Mouse (Mus musculus): Measurements from ENCODE around the gene Dlx2.

The Dlx2 gene

DNA sequence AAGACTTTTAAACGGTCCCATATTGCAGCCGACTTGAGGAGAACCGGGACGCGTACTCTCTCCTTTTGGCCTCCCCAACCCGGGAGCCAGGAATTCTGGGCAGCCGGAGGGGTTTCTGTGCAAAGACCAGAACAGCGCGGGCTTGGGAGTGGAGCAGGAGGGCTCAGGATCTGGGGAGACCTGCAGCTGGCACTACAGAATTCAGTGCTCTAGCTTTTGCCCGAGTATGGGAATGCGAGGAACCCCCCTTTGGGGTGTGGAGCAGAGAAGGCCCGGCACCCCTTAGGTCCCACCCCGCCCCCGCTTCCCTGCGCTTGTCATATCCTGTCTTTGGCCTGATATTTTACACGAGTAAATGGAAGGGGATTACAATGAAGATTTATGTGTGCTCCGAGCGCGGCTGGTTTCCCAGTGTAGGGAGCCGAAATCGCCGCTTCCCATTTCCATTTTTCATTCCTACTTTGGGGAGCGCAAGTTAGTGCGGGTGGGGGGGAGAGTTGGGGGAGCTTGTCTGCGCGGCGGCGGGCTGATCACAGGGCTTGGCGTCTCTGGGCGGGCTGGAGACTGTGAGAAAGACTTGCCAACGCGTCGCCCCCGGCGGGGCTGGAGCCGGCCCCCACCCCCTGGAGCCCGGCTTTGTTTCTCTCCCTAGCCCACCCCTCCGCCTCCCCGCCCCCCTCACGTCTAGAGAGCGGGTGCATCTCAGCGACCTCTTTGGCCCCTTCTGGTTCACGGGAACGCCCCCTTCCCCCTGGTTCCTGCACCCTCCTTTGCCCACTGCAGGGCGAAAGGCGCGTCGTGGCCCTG, 5.7 kb downstream of the Dlx2 start:
- 2% methylated on average over 48 of the region's 48 CpGs for WGBS

DNA sequence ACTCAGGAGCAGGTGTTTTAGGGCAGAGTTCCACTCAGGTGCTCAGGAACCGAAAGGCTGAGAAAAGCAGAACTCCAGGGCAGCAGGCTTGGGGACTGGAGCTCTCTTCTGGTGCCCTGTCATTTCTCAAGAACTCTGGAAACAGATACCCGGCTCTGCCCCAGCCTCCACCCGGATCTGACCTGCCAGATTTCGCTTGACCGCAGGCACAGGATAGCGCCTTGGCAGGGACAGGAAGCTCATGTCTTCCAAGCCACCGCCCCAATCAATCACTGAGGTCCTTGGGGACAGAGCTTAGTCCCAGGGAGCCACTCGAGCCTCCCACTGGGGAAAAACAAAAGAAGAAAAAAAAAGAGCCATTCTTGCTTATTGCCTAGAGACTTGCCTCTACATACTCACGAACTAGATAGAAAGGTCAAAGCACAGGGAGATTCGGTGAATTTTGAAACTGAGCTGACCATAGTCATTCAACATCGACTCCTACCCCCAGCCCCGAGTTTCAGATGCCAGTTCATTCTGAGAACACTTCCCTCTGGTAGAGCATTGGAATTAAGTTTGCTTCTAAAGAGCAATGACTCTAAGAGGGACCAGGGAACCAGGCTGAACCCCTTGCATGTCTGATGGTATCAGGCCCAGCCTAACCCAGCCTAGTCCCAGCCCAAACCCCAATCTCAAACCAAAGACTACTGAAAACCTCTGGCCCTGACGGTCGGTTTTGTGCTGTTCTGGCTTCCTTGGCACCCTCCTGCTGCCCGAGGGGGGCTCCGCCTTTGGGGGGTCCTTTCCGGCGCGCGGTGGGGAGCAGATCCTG, 12.1 kb downstream of the Dlx2 start:
- WGBS: 9% methylated on average over 20 of the region's 20 CpGs

DNA sequence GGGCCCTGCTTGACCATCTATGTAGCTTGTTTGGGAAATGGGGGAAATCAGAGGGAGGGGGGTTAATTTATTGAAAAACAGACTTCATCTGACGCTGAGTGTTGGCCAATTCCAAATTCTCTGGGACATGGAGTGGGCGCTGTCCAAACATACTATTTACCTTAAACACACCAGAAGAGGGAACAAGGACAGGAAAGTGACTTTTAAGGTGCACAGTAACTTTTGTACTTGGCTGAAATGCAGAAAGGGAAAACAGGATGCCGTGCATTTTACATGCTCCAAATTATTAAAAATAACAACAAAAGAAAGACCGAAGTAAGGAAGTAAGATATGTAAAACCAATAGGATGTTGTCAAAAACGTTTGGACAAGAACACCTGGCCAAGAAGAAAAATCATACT, 13.5 kb downstream of the Dlx2 start:
- 16% methylated on average over 5 of the region's 5 CpGs for WGBS

DNA sequence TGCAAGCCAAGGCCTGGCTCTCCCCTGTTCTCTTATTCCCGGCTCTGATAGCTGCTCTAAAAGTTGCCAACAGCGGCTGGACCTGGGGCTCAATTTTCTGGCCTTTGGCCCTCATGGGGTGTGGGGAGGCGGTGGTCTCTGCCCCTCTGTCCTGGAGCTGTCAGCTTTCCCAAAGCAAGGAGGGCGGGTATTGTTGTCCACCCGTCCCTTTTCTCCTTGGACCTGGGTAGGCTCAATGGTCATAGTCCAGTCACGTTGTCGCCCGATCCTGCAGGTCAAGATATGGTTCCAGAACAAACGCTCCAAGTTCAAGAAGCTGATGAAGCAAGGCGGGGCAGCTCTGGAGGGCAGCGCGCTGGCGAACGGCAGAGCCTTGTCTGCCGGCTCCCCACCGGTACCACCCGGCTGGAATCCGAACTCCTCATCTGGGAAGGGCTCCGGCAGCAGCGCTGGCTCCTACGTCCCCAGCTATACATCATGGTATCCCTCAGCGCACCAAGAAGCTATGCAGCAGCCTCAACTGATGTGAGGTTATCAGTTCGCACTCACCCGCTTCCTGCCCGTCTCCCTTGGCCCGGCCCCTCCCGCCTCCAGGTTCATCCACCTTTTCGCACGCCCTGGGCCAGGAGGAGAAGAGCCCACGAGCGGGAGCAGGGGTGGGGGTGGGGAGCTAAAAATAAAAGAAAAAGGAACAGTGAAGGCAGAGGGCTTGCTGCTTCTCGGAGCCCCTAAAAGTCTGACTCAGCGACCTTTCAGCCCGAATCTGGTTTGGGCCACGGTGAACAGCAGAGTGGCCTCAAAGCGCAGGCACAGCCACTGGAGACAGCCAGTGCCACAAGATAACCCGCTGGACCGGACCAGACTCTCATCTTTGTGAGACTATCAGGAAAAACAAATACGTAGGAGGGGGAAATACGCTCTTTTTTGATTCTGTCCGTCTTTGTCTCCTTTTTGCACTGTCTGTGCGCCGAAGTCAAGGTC, 14.3 kb downstream of the Dlx2 start:
- 10% methylated on average over 43 of the region's 43 CpGs for WGBS

DNA sequence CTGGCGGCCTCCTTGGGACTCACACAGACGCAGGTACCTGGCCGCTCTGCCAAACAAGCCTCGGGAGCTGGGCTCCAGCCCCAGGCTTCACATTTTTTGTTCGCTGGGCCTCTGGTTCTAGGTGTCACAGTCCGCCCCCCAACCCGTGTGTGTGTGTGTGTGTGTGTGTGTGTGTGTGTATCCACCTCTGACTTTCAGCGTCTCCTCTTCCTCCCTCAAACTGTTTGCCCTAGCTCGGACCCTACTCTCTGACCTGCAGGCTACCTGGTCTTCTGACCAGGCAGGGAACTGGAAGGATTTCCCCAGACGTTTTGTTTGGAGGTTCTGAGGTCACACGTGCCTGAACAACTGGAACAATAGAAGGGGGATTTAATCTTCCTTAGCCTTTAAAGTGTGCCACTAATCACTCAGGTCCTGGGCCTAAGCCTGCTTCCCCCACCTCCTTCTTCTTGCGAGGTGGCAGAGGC, 15.4 kb downstream of the Dlx2 start:
- WGBS: 7% methylated on average over 12 of the region's 12 CpGs

DNA sequence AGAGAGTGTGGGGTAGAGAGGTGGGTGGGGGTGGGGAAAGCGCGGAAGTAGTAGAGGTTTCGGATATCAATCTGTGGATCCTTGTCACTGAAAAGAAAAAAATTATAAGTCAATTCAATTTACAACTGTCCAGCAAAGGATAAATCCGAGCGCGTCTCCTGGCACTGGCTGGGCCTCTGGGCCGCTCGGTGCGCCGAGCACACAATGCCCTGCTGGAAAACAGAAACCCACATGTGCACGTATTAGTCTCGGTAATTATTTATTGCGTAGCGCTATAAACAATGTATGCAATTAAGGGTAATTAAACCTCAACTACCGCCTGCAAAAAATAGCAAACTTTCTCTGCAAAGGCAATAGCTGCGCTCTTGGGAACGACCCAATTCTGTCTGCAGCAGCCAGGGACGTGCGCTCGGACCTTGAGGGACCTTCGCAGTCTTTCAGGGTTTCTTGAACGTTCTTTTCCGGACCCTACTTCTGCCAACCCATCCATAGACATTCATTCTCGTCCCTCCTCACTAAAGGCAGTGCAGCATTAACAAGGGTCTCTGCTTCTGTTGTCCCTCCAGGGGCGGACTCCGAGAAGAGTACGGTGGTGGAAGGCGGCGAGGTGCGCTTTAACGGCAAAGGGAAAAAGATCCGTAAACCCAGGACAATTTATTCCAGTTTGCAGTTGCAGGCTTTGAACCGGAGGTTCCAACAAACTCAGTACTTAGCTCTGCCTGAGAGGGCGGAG, 16.0 kb downstream of the Dlx2 start:
- 6% methylated on average over 34 of the region's 34 CpGs for WGBS

DNA sequence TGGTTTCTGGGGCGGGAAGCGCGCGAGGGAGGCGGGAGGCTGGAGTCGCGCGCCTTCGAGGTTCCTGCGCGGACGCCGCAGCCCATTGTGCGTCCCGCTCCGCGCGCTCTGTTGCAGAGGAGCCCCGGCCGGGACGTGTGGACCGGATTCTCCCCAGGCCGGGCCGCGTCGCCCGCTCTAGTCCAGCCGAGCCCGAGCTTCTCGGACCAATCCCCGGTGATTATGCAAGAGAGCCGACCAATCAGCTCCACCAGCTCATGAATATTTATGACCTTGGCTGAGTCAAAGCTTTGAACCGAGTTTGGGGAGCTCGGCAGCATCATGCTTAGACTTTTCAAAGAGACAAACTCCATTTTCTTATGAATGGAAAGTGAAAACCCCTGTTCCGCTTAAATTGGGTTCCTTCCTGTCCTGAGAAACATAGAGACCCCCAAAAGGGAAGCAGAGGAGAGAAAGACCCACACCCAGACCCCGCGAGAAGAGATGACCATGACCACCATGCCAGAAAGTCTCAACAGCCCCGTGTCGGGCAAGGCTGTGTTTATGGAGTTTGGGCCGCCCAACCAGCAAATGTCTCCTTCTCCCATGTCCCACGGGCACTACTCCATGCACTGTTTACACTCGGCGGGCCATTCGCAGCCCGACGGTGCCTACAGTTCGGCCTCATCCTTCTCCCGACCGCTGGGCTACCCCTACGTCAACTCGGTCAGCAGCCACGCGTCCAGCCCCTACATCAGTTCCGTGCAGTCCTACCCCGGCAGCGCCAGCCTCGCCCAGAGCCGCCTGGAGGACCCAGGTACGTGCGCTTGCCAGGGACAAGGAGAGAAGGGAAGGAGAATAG, 16.8 kb downstream of the Dlx2 start:
- WGBS: 2% methylated on average over 60 of the region's 60 CpGs

DNA sequence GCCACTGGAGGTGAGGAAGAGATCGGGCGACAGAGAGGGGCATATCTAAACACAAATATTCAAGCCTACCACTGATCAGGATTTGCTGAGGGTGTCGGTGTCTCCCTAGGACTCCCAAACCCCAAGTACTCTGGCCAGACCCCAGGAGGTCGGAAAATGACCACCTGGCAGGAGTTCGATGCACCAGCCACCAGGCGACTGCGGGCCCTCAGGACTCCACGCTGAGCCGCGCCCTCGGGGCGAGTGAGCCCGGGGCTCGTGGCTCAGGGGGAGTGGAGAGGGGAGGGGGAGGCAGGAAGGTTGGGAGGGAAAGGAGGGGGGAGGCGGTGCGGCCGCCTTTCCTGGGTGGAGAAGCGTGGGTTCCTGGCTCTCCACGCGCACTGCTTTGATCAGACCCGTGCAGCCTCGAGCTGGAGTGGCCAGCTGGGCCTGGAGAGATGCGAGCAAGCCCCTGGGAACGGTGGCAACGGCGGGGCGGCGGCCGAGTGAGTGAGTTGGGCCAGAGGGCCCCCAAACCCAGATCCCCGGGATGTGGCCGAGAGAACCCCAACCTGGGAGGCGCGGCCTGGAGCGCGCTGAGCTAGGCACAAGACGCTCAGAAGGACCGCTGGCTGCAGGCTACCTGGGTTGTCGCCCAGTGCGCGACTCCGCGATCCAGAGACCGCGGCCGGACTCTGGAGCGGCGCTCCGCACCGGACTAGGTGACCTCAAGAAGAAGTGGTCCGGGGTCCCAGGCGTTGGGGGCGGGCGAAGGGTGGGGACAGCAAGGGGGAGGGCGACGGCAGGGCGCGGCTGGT, 17.6 kb downstream of the Dlx2 start:
- 2% methylated on average over 56 of the region's 57 CpGs for WGBS

DNA sequence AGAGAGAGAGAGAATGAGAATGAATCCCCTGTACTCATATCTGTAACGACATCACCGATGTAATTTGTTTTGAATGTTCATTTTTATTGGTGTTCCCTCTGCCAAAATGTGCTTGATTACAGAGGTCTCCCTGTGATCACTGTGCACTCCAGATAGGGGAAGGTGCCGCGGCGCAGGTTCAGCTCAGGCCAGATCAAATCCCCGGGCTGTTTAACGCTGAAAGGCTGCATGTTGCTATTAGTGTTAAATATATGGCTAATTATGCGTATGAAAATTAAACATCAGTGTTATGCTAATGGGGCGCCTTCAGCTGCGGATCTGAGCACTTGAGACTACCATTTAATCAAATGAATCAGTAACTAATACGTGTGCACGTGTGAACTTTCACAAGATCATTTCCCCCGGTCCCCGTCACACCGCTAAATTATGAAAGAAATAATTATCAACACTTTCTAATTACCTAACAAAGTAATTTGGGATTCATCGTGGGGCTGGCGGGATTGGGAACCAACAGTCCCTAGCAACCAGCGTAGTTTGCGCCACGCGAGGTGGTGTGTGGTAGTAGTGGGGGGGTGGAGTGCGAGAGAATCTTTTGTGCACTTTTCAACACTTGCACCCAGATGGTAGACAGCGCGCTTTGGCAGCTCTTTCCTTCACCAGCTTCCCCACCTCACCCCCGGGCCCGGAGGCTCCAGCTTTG, 18.4 kb downstream of the Dlx2 start, which contains the start of gene Dlx1:
Gene Dlx1 (plus strand): TSS at position 100 of the 700 bp plus-strand sequence.
- WGBS: 6% methylated on average over 26 of the region's 26 CpGs

DNA sequence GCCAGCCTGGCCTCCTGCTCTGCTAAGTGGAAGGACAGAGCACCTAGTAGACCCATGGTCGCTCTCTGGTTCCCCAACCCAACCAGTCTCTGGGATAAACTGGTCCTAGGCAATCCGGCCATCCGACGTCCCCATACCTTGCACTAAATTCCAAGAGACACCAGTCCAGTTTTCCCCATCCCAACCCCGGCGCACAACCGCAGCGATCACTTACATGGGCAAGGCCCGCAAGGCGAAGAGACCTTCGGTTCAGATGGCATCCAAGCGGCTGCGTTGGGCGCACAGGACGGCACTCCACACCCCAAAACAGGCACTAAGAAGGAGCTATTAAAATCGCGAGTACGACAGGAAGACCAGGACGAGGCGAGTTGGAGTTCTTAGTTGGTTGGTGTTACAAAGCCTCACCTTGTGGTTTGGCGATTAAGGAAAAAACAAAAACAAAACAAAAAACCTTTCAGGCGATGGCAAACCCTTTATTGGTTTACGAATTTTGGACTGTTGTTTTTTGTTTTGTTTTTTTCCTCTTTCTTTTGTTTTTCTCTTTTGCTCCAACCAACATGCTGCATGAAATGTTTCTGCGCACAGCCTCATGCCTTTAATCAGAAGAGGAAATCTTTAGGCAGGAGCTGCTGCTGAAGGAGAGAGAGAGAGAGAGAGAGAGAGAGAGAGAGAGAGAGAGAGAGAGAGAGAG, 19.1 kb downstream of the Dlx2 start:
- WGBS: 12% methylated on average over 24 of the region's 24 CpGs

DNA sequence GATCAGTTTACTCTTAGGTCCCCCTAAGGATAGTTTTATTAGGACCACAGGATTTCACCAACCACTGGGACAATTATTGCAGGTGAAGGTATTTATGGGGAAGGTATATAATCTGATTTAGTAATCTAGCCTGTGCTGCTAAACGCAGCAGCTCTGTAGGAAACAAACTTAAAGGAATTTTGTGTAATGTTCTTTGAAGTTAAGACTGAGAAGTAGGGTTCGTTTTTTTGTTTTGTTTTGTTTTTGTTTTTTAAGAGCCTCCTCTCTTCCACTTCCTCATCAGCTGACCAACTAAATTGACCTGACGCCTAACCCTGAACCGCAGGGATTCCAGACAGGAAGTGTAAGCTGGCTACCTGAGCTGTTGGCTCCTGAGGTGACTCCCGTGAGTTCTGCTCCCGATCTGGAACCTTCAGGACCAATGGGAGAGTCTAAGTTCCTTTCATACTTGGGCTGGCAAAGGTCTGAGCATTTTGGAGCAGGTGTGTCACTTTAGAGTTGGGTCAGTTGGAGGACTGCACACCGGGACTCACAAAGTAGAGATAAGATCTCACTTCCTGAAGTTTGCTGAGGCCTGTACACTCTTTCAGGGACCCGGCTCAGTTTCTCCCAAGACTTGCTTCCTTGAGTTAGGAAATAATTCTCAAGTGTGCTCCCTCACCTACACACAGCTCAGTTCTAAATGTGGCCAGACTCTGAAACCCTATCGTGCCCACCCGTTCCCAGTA, 19.8 kb downstream of the Dlx2 start:
- WGBS: 13% methylated on average over 10 of the region's 10 CpGs

DNA sequence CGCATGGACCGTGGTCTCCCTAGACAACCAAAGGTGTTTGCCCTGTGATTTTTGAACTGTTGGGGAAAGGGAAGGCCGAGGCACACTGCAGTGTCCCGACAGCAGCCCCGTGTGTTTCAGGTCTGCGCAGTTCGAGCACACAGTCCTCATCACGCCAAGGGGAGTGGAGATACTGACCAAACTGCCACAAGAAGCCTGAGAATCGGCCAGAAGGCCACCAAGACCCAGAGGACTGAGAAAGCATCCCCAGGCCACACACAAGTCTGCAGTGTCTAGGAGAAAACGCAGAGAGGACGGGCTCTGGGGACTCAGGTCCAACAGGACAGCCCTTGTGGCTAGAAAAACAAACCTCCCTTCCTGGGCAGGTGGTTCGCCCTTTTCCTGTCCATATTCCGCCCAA, 21.8 kb downstream of the Dlx2 start:
- WGBS: 54% methylated on average over 13 of the region's 13 CpGs

DNA sequence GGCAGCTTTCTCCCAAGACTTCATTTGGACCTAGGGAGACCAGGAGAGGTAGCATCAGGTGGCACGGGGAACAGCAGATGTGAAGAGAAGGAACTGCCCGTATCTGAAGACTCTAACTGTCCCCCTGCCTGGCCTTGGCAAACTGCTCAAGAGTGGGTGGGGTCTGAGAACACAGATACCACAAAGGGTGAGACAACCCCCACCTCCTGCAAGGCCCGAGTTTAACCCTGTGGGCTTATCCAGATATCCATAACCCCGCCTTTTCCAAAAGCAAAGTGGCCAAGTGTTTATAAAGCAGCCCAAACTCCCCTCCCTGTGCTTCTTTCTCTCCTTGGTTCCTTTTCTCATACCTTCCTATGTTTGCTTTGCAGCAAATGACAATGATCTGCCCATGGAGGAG, 23.1 kb downstream of the Dlx2 start:
- WGBS: 84% methylated on average over 4 of the region's 4 CpGs

DNA sequence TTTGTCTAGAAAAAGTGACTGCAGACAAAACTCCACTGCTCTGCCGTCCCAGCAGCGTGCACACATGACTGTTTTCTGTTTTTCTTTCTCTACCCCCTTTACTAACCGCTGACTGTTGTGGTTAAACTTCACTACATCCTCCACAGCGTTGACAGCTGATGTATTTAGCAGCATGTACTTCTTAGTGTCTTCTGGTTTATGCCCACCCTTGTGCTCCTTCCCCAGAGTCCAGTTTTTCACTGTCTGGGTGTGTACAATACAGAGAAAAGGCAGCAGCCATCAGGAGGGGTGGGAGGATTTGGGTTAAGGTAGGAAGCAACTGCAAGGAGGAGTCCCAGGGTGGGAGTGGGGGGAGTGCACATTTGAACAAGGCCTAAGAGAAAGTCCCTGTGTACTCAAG, 23.7 kb downstream of the Dlx2 start:
- 85% methylated on average over 4 of the region's 4 CpGs for WGBS

DNA sequence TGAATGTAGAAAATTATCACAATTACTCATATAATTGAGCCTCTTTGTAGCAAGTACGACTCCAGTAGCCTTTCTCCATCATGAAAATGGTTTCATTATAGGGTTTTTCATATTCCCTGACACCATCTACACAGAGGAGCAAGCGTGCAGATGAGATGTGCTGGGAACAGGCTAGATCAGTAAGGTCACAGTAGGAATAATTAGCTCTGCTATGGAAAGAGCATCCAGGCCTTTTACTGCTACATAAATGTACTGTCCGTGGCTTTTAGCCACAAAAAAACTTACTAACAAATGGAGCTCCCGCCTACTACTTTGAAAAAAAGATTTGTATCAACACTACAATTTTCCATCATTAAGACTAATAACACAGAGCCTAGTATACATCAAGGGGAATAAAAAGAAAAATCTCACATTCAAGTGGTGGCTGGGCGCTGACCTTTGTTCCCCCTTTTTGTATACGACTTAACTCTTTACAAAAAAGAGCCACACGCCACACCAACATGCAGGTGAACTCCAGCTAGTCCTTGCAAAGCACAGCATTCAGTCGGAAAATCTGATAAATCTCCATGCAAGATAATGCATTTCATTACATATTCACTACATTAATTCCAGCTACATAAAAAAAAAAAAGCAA, 29.0 kb downstream of the Dlx2 start:
- WGBS: 85% methylated on average over 8 of the region's 8 CpGs

DNA sequence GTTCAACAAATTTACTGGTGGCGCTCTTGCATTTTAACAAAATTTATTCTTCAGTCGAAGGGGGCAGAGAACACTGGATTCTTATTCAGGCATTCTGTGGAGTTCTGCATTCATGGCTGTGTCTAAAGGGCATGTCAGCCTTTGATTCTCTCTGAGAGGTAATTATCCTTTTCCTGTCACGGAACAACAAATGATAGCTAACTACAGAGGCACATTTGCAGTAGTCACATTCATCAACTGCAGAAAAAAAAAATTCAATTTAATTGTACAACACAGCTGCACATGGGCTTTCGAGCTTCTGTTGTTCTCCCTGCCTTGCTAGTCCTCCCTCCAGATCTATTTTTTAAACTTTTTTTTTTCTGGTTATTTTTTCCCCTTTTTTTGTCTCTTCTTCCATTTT, 29.6 kb downstream of the Dlx2 start:
- 82% methylated on average over 4 of the region's 4 CpGs for WGBS

DNA sequence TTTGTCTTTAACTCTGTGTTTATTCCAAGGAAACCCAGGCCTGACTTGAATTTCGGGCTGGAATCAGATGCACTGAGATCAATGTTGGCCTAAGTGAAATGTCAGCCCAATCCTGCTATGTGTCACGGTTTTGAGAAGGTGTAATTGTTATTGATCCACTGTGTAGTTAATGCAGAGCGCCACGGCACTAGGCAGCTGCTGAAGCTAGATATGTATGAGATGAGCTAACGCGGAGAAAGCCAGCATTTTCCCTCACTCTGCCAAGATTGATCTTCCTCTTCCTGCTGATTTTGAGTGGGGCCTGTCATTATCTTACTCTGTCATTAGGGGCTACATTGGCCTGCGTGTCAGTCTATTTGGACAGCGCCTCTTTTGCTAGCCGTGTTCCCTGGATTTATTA, 34.2 kb downstream of the Dlx2 start:
- WGBS: 82% methylated on average over 9 of the region's 9 CpGs

Measured in cerebral cortex, adult 2 months (tissue).